Mouse (Mus musculus) urinary bladder, postnatal 25 days (tissue): ENCODE results near the gene Ice1.

Experiments used
- DNase-seq: peaks from one replicate; pipeline ENCODE4 v3.0.0; 2022; ENCODE audit warnings: low spot score

Gene Ice1

GRCm38 (mm10) chr13:70637282-70637661 is at the start of gene Ice1:
TSS of gene Ice1 (minus strand) at chr13:70637634.
- no peak for DNase-seq

DNA sequence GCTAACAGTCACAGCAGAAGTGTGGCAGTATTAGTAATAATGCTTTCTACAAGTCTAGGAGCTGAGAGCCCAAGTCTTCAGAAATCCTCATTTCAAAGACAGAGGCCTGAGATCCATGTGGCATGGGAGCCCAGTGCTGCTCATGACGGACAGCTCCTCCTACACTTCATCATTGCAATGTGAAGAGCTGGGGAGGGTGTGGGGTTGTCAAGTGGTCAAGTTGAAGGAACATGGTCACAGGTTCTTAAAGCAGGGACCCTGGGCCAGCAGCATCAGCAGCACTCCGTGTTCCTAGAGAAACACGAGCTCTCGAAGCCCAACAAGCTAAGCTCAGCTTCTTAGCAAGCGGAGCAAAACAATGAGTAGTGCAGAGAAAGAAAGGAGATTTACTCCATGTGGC is 48.4 kb upstream of the Ice1 start:
- DNase-seq = no peak

- no peak for DNase-seq
Measured at GRCm38 (mm10) chr13:70684976-70685609, 47.7 kb upstream of the Ice1 start.

GRCm38 (mm10) chr13:70681411-70682183 is 44.2 kb upstream of the Ice1 start:
- DNase-seq = no peak

GRCm38 (mm10) chr13:70680316-70680715 is 42.9 kb upstream of the Ice1 start:
- DNase-seq = no peak

- DNase-seq = no peak
Measured at GRCm38 (mm10) chr13:70677689-70678088, 40.3 kb upstream of the Ice1 start.

- DNase-seq = no peak
Measured at GRCm38 (mm10) chr13:70676243-70677183, 39.1 kb upstream of the Ice1 start.

GRCm38 (mm10) chr13:70674998-70675397 is 37.6 kb upstream of the Ice1 start:
- no peak for DNase-seq

DNA sequence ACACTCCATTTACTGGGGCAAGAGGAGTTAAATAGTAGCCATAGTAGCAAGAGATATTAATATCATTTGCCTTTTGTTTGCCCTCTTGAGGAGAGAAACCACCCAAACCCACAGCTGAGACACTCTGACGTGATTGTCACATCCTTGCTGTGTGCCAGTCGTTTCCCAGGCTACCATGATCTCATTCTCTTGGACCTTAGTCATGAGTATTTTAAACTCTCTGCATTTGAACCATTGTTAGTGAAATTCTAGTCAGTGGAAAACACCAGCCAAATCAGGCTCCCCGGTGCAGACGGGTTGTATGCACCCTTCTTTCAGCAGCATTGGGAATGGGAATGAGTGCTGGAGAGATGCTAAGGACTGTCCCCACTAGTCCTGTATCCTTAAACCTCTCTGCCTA is 32.6 kb upstream of the Ice1 start:
- no peak for DNase-seq

DNA sequence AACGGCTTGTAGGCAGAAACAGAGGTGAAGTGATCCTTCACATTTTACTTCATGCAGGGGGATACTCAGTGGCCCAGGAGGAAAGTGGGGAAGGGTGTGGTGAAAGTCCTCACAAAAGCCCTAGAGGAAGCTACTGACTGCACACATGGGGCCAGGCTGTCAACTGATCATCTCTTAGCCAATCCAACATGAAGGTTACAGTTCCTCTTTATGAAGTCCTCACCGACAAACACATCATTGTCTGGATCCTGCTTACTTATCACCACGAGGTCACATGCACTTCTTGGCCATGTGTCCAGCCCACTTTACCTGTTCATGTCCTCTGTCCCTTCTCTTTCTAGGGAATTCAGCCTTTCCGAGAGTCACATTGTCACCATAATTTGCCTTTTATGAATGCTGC is 22.3 kb upstream of the Ice1 start:
- no peak for DNase-seq

- DNase-seq = no peak
Measured at GRCm38 (mm10) chr13:70656741-70657140, 19.3 kb upstream of the Ice1 start.

GRCm38 (mm10) chr13:70656329-70656728 is 18.9 kb upstream of the Ice1 start:
- no peak for DNase-seq

- DNase-seq = no peak
Measured at GRCm38 (mm10) chr13:70655570-70655969, 18.1 kb upstream of the Ice1 start.

DNA sequence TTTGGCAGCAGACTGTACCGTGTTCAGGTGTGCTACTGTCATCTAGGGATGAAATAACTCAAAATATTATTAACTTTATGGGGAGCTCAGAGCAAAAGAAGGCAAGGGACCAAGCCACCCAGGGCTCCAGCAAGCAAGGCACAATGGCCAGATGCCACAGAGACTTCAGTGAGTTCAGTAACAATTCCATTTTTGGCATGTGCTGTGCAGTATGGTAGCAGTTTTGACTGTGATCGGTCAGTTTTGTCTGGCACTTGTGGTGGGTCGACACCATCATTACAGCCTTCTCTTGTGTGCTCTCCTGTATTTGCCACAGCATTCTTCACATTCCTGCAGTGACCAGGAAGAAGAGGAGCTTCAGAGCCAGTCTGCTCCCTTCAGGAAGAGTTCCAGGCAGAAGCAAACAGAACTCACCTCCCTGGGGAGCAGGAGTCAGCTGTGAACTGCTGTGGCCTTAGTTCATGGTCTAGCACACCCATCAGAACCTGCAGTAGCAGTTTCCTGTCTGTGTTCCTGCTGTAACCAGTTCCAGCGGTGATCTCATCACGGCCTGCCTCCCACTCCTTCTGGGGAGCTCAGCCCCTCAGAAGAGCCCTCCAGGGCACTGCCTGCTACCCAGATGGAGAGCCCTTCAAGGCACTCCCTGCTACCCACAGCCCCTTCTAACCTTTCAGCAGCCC is 16.8 kb upstream of the Ice1 start:
- DNase-seq = no peak

DNA sequence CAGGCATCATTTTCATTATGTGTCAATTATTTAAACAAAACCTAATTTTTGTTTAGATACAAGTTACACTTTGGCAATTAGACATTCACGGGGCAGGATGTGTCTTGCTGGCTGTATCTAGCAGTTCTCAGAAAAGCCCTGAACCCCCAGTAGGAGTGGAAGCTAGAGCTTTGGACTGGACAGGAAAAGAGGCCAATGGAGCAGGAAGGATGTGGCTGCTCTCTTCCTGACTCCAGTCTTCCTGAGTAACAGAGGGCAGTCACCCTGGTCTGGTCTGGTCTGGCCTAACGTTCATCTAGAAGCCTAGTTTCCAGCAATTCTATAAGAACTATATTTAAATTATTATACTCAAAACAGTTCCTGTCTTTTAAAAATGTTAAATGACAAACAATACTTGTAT is 16.0 kb upstream of the Ice1 start:
- DNase-seq = no peak

DNA sequence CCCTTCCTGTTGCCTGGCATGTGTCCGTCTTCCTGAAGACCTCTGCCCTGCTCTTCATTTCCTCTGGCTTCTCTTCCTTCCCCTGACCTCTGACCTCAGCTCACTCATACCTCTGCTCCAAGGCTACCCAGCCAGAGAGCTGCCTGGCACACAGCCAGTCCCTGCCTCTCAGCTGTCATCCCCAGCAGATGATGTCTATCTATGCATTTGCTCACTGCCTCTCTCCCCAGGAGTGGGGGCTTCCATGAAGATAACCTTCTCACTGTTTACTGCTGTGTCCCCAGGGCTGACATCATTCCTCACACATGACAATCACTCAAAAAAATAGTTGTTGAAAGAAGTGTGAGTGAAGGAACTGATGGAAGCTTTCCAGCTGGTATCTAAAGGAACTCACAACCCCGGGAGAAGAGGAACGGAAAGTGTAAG is 12.6 kb upstream of the Ice1 start:
- DNase-seq = no peak

GRCm38 (mm10) chr13:70645968-70646505 is 8.6 kb upstream of the Ice1 start:
- DNase-seq = no peak

- DNase-seq = no peak
Measured at GRCm38 (mm10) chr13:70644083-70644462, 6.6 kb upstream of the Ice1 start.

DNA sequence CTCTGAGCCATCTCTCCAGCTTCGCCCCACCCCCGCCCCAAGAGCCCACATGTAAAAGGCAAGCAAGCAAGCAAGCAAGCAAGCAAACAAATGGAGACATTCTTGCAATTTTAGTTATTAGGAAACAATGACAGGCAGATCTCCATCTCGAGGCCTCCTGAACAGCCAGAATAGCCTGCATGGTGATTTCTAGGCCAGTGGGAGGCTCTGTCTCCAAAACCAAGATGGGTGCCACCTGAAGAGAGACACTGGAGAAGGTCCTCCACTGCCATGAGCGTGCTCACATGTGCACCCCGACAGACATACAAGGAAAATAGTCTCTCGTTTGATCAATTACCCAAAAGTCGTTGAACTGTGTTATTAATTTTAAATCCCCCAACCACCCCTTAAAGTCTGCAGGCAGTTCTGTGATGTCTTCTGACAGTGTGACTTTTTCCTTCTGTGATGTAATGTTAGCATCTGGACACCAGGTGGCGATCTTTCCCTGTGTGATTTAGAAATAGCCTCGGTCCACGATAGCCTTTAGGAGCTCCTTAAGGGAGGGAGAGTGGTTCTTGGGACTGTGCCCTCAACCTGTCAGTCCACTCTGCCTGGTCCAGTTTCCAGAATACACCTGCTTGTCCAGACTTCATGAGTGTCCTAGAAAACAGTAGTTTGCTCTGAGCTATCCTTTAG is 6.1 kb upstream of the Ice1 start:
- DNase-seq = peak; percentile 53

- no peak for DNase-seq
Measured at GRCm38 (mm10) chr13:70641941-70642340, 4.5 kb upstream of the Ice1 start.

DNA sequence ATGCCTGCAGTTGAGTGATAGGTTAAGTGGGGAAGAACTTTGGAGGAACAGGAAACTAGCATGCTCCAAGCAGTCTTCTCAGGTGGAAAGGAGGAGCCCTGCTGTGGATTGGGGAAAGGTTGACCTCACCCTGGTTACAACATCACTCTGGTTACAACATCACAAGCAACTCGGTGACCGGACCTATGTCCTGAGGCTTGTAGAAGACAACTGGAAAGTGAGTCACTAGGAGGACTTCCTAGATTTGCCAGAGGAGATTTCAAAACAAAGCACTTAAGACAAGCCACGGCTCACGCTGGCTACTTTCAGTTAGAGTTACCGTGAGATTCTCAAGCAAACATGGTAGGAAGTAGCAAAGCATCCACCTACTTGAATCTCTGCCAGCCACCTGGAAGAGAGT is 3.9 kb upstream of the Ice1 start:
- DNase-seq = no peak
